Mouse (Mus musculus): ENCODE measurements around the gene Slc6a13. TPM values are rescaled to one million over a fixed set of nuclear protein-coding genes. Genes with fewer than 3 reads are reported as not detected.

The Slc6a13 gene
- polyA plus RNA-seq, 1 experiment from 2014 or later = 1.8 TPM

GRCm38 (mm10) chr6:121380576-121380975, 80.5 kb downstream of the Slc6a13 start:
- H3K4me2 ChIP-seq (replicated peaks) = no peak overlapping the region
- ATAC-seq (ENCODE audit: insufficient number of reproducible peaks, low FRiP score, low TSS enrichment, low read depth) = no peak
- H3K4me1 ChIP-seq = peaks cover 9% of the 10 kb centered on the region; the same call in 1 of the 2 replicates
- H3K9ac ChIP-seq = no peak overlapping the region
- H3K36me3 ChIP-seq = no peaks in the 10 kb centered on the region
- H3K27me3 ChIP-seq = peaks cover 8% of the 10 kb centered on the region; the same call in 1 of the 2 replicates
- H3K27ac ChIP-seq (replicated peaks) = no peak overlapping the region
- no peaks in the 10 kb centered on the region for H3K9me3 ChIP-seq (replicated peaks)
- no peak overlapping the region for H3K4me3 ChIP-seq (replicated peaks)
- WGBS = 83% methylated on average over 8 of the region's 8 CpGs

GRCm38 (mm10) chr6:121382071-121382470, 82.0 kb downstream of the Slc6a13 start:
- 48% methylated on average over 10 of the region's 10 CpGs for WGBS

GRCm38 (mm10) chr6:121385397-121385796, 85.4 kb downstream of the Slc6a13 start:
- Histone ChIP-seq H3K9ac (no peak overlapping the region), H3K4me3 (replicated peaks) (no peak overlapping the region), H3K4me1 (peaks cover 9% of the 10 kb centered on the region; the same call in 1 of the 2 replicates), H3K27me3 (peaks cover 8% of the 10 kb centered on the region; the same call in 1 of the 2 replicates), H3K27ac (replicated peaks) (no peak overlapping the region), H3K9me3 (replicated peaks) (no peaks in the 10 kb centered on the region), H3K4me2 (replicated peaks) (no peak overlapping the region), H3K36me3 (no peaks in the 10 kb centered on the region)
- no peak for ATAC-seq (ENCODE audit: insufficient number of reproducible peaks, low FRiP score, low TSS enrichment, low read depth)
- 78% methylated on average over 3 of the region's 3 CpGs for WGBS

More at GRCm38 (mm10) chr6:121382071-121382470, 82.0 kb downstream of the Slc6a13 start:
- Histone ChIP-seq H3K9me3 (replicated peaks) (no peaks in the 10 kb centered on the region), H3K4me3 (replicated peaks) (no peak overlapping the region), H3K36me3 (no peaks in the 10 kb centered on the region), H3K9ac (no peak overlapping the region), H3K27me3 (peaks cover 8% of the 10 kb centered on the region; the same call in 1 of the 2 replicates), H3K4me2 (replicated peaks) (no peak overlapping the region), H3K4me1 (peaks cover 9% of the 10 kb centered on the region; the same call in 1 of the 2 replicates), H3K27ac (replicated peaks) (no peak overlapping the region)
- peak; percentile 45 for ATAC-seq (ENCODE audit: insufficient number of reproducible peaks, low FRiP score, low TSS enrichment, low read depth)

Small RNAs within 50 kb of the gene (microRNA-seq; reads per million reads assigned to microRNA genes)
- gene Gm24855 (ENCODE audit: borderline number of aligned reads) = not detected

Other genes with a start within 250 kb of the Slc6a13 start
- gene Mical3, start 169.2 kb upstream of the Slc6a13 start, polyA plus RNA-seq (2015; fragmentation: Nextera tagmentation; extraction: Ambion mirVana) = 11.5 and 14.1 TPM in 2 replicates
- gene Pex26, start 116.6 kb upstream of the Slc6a13 start, polyA plus RNA-seq (2015; fragmentation: Nextera tagmentation; extraction: Ambion mirVana) = 11.3 and 12.5 TPM in 2 replicates
- gene Tuba8, start 89.5 kb upstream of the Slc6a13 start, polyA plus RNA-seq (2015; fragmentation: Nextera tagmentation; extraction: Ambion mirVana) = 6.7 and 7.5 TPM in 2 replicates
- 3.7 and 5.3 TPM in 2 replicates for gene Usp18, start 54.3 kb upstream of the Slc6a13 start, polyA plus RNA-seq (2015; fragmentation: Nextera tagmentation; extraction: Ambion mirVana)
- gene Slc6a12, start 42.8 kb downstream of the Slc6a13 start, polyA plus RNA-seq (2015; fragmentation: Nextera tagmentation; extraction: Ambion mirVana) = not detected in 2 replicates
- gene Iqsec3, start 173.5 kb downstream of the Slc6a13 start, polyA plus RNA-seq (2015; fragmentation: Nextera tagmentation; extraction: Ambion mirVana) = 0.27 and 0.34 TPM in 2 replicates

Data from embryonic facial prominence, embryonic 15.5 days (tissue).